Mouse (Mus musculus) central nervous system, embryonic 14 days (tissue): Measurements from ENCODE around the gene Lrig3. TPM values are rescaled to one million over a fixed set of nuclear protein-coding genes. Genes with fewer than 3 reads are reported as not detected.

Source experiments
- polyA plus RNA-seq: library from polyadenylated mRNA; depleted of rRNA; stranded (reverse); fragments of >200 nt; gene quantifications from 2 replicates; pipeline ENCODE4 v1.2.3, GENCODE M21; 2012; rRNA removed

Gene Lrig3
- 6.3 and 18.3 TPM in 2 replicates for polyA plus RNA-seq

DNA sequence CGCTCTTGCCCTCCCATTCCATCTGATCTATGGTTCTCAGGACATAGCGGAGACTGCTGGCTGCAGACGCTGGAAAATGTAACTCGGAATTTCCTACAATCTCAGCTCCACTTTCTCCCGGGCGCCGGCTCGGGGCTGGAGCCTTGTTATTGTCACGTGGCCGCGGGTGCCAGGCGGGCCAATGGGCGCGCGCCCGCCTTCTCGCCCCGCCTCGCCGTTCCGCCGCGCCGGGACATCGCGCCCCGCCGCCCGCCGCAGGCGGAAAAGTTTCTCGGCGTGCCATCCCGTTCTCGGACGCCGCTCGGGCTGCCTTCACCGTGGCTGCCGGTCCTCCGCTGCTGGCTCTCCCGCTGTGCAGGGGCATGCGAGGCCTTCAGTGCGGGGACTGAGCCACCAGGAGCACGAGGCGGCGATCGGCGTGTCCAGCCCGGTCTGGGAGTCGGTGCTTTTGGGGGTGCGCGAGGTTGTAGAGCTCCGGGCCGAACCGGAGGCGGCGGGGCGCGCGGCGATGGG, at the start of gene Lrig3:
Gene Lrig3, plus strand, starts transcription at position 201 of the 513 bp plus-strand sequence.

